Mouse (Mus musculus): ENCODE measurements at regions not wholly inside any gene's neighbourhood (a gene's known extent, or its start where the extent isn't known, plus 50 kb on each side); places are given as distances from the start of the nearest gene placed in this dataset.

DNA sequence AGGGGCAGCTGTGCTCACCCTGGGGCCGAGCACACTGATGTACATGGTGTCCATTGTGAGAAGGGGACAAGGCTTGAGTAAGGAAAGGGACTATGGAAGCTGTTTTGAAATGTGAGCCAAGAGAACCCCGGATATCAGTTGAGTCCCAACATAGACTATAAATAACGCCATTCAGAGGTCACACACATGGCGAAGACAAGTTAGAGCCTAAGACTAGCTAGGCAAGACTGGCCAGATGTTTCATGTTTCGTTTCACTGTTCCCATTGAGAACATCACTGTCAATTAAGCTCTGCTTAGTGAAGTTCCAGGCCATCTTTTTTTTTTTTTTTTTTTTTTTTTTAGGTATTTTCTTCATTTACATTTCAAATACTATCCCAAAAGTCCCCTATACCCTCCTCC lies 1889.1 kb upstream of the Lrrc6 start:
- Histone ChIP-seq H3K9me3 (ENCODE audit: control insufficient read depth, low read length) (no peaks in the 10 kb centered on the region), H3K27me3 (ENCODE audit: control insufficient read depth, insufficient read depth, low read length) (no peaks in the 10 kb centered on the region), H3K36me3 (ENCODE audit: control insufficient read depth, insufficient read depth, low read length) (no peaks in the 10 kb centered on the region), H3K9ac (replicated peaks; ENCODE audit: low read depth, low read length) (no peak overlapping the region), H3K4me3 (ENCODE audit: low read depth, low read length) (no peak overlapping the region), H3K4me1 (ENCODE audit: control insufficient read depth, insufficient read depth, low read length) (no peaks in the 10 kb centered on the region), H3K4me2 (ENCODE audit: low read depth, low read length) (no peak overlapping the region), H3K27ac (ENCODE audit: low read depth, low read length) (no peak overlapping the region)
- no peak for ATAC-seq (ENCODE audit: low read depth)
- WGBS, result 79% methylated on average over 5 of the region's 5 CpGs

DNA sequence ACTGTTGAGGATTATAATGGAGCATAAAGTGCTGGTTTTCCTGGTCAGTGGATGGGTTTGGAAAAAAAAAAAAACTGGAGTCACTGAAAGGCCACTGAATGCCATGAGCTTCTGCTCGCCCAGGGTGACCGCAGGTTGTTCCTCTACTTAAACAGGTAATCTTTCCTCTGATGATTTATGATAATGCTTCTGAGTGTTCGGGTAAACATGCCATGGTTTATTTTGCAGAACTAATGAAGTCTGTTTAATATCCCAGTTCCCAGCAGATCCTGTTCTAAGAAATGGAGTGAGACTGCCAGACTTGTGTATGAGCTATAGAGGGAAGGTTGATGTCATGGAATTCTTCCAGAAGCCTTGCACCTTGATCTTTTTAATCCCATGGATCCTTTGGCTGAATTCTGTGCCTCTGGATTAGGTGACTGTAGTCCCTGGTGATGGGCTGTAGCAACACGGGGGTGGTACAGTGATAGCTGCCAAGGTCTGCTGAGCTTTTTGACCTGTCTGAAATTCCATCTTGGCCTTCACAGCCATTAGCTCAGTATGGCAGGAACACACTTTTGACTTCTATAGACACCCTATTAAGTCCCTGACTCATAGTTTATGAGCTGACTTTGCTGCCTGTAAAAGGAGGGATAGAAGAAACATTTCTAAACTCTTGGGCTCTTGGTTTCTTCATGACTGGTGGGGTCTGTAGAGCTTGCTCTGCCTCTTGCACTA lies 1886.8 kb upstream of the Lrrc6 start:
- Histone ChIP-seq H3K9ac (replicated peaks; ENCODE audit: low read depth, low read length) (no peak overlapping the region), H3K27ac (ENCODE audit: low read depth, low read length) (no peak overlapping the region), H3K4me1 (ENCODE audit: control insufficient read depth, insufficient read depth, low read length) (no peaks in the 10 kb centered on the region), H3K36me3 (ENCODE audit: control insufficient read depth, insufficient read depth, low read length) (no peaks in the 10 kb centered on the region), H3K4me3 (ENCODE audit: low read depth, low read length) (no peak overlapping the region), H3K9me3 (ENCODE audit: control insufficient read depth, low read length) (no peaks in the 10 kb centered on the region), H3K4me2 (ENCODE audit: low read depth, low read length) (no peak overlapping the region), H3K27me3 (ENCODE audit: control insufficient read depth, insufficient read depth, low read length) (no peaks in the 10 kb centered on the region)
- no peak for ATAC-seq (ENCODE audit: low read depth)
- 85% methylated on average over 4 of the region's 4 CpGs for WGBS

DNA sequence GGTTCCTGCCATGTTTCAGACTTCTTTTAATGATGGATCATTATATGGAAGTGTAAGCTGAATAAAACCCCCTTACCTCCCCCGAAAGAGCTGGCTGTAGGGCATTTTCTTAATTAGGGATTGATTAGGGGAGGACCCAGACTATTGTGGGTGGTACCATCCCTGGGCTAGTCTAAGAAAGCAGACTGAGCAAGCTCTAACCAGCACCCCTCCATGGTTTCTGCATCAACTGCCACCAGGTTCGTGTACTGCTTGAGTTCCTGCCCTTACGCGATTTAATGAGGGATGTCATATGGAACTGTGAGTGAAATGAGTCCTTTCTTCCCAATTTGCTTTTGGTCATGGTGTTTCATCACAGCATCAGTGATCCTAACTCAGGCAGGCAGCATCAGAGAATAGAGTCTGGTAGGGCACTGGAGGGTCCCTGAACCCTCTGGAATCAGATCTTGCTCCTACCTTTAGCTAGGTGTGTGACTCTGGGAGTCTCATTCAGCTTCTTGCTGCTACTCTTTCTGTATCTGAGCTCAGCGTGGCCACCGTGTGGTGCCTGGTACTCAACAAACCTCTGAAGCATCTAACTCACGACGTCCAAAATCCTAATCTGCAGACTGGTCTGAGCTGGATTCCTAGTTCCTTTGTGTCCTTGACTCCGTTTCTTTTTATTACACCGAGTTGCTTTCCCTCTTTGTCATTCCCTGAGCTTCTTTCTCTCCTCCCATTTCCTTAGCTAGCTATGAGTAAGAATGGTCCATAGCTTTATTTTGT lies 1884.0 kb upstream of the Lrrc6 start:
- Histone ChIP-seq H3K4me1 (ENCODE audit: control insufficient read depth, insufficient read depth, low read length) (no peaks in the 10 kb centered on the region), H3K27me3 (ENCODE audit: control insufficient read depth, insufficient read depth, low read length) (no peaks in the 10 kb centered on the region), H3K9me3 (ENCODE audit: control insufficient read depth, low read length) (no peaks in the 10 kb centered on the region), H3K36me3 (ENCODE audit: control insufficient read depth, insufficient read depth, low read length) (no peaks in the 10 kb centered on the region), H3K27ac (ENCODE audit: low read depth, low read length) (no peak overlapping the region), H3K4me2 (ENCODE audit: low read depth, low read length) (no peak overlapping the region), H3K4me3 (ENCODE audit: low read depth, low read length) (no peak overlapping the region), H3K9ac (replicated peaks; ENCODE audit: low read depth, low read length) (no peak overlapping the region)
- 57% methylated on average over 10 of the region's 10 CpGs for WGBS
- no peak for ATAC-seq (ENCODE audit: low read depth)

DNA sequence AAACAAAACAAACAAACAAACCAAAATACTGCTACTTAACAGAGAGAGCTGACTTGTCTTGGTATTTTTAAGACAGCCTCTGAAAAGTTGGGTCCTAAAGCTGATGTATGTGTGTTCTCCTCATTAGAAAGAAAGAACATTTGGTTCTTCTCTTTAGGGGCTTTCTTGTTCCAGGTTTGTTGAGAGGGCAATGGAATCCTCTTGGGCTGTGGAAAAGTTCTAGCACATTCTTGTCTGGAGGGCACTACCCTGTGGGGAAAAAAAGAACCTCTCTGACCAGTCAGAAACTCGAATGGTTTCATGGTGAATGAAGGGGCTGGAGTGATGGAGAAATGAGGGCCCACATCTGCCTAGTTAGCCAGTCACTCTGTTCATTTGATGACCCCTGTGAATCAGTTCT lies 1874.5 kb upstream of the Lrrc6 start:
- H3K36me3 ChIP-seq (ENCODE audit: control insufficient read depth, insufficient read depth, low read length), result no peaks in the 10 kb centered on the region
- no peak overlapping the region for H3K27ac ChIP-seq (ENCODE audit: low read depth, low read length)
- no peaks in the 10 kb centered on the region for H3K27me3 ChIP-seq (ENCODE audit: control insufficient read depth, insufficient read depth, low read length)
- H3K9ac ChIP-seq (replicated peaks; ENCODE audit: low read depth, low read length), result no peak overlapping the region
- H3K9me3 ChIP-seq (ENCODE audit: control insufficient read depth, low read length), result no peaks in the 10 kb centered on the region
- 32% methylated on average over 1 of the region's 1 CpGs for WGBS
- H3K4me2 ChIP-seq (ENCODE audit: low read depth, low read length), result no peak overlapping the region
- ATAC-seq (ENCODE audit: low read depth), result no peak
- H3K4me3 ChIP-seq (ENCODE audit: low read depth, low read length), result no peak overlapping the region
- H3K4me1 ChIP-seq (ENCODE audit: control insufficient read depth, insufficient read depth, low read length), result no peaks in the 10 kb centered on the region

DNA sequence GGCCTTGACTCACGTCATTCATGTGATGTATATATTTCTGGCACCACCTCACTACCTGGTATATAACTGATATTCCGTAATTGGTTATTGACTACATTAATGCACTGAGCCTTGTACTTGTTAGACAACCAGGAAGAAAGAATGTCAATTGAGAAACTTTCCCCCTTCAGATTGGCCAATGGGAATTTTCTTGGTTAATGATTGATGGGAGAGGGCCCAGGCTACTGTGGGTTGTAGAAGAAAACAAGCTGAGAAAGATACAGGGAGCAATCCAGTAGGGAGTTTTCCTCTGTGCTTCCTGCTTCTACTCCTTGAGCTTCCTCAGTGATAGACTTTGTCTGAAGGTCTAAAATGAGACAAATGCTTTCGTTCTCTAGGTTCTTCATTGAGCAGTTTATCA lies 1866.1 kb upstream of the Lrrc6 start:
- WGBS, result 83% methylated on average over 3 of the region's 3 CpGs
- ATAC-seq (ENCODE audit: low read depth), result no peak
- H3K4me1 ChIP-seq (ENCODE audit: control insufficient read depth, insufficient read depth, low read length), result no peaks in the 10 kb centered on the region; the same call in 1 of the 2 replicates
- no peak overlapping the region for H3K27ac ChIP-seq (ENCODE audit: low read depth, low read length)
- no peaks in the 10 kb centered on the region for H3K9me3 ChIP-seq (ENCODE audit: control insufficient read depth, low read length)
- no peaks in the 10 kb centered on the region for H3K27me3 ChIP-seq (ENCODE audit: control insufficient read depth, insufficient read depth, low read length)
- no peak overlapping the region for H3K4me3 ChIP-seq (ENCODE audit: low read depth, low read length)
- H3K36me3 ChIP-seq (ENCODE audit: control insufficient read depth, insufficient read depth, low read length), result no peaks in the 10 kb centered on the region
- no peak overlapping the region for H3K9ac ChIP-seq (replicated peaks; ENCODE audit: low read depth, low read length)
- H3K4me2 ChIP-seq (ENCODE audit: low read depth, low read length), result no peak overlapping the region

DNA sequence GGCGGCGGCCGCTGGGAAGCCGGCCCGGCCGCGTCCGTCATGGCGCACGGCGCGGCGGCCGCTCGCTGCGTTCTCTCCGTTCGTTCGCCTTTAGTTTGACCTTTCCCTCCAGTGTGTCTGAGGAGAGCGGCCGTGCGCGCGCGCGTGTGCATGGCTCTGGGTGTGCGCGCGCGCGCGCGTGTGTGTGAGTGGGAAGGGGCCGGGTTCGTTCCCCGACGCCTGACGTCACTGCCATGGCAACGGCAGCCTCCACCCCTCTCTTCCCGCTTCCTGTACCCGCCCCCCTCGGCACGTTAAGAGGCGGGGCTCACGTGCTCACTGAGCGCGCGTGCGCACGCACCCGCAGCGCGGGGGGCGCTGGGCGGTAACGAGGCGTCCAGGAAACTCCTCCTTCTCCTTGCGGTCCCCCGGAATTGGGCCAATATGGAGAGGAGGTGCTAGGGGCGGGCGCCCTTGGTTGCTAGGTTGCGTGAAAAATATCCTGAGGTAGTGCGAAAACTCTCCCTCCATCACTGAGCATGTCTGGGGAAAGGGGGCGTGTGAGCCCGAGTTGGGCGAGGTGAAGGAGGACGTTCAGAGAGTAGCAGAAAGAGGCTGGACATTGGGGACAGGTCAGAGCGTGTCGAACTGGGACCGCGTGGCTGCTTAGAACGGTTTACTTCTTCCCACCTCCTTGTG lies 1862.5 kb upstream of the Lrrc6 start:
- Histone ChIP-seq H3K4me3 (ENCODE audit: low read depth, low read length) (peak overlapping the region; percentile 86), H3K36me3 (ENCODE audit: control insufficient read depth, insufficient read depth, low read length) (no peaks in the 10 kb centered on the region), H3K9ac (replicated peaks; ENCODE audit: low read depth, low read length) (peak overlapping the region; percentile 77), H3K27me3 (ENCODE audit: control insufficient read depth, insufficient read depth, low read length) (no peaks in the 10 kb centered on the region), H3K4me2 (ENCODE audit: low read depth, low read length) (peak overlapping the region; percentile 71), H3K4me1 (ENCODE audit: control insufficient read depth, insufficient read depth, low read length) (peaks cover 5% of the 10 kb centered on the region; the same call in 1 of the 2 replicates), H3K27ac (ENCODE audit: low read depth, low read length) (peak overlapping the region; percentile 93), H3K9me3 (ENCODE audit: control insufficient read depth, low read length) (no peaks in the 10 kb centered on the region)
- under 1% methylated on average over 54 of the region's 72 CpGs for WGBS
- ATAC-seq (ENCODE audit: low read depth), result peak; percentile 97

DNA sequence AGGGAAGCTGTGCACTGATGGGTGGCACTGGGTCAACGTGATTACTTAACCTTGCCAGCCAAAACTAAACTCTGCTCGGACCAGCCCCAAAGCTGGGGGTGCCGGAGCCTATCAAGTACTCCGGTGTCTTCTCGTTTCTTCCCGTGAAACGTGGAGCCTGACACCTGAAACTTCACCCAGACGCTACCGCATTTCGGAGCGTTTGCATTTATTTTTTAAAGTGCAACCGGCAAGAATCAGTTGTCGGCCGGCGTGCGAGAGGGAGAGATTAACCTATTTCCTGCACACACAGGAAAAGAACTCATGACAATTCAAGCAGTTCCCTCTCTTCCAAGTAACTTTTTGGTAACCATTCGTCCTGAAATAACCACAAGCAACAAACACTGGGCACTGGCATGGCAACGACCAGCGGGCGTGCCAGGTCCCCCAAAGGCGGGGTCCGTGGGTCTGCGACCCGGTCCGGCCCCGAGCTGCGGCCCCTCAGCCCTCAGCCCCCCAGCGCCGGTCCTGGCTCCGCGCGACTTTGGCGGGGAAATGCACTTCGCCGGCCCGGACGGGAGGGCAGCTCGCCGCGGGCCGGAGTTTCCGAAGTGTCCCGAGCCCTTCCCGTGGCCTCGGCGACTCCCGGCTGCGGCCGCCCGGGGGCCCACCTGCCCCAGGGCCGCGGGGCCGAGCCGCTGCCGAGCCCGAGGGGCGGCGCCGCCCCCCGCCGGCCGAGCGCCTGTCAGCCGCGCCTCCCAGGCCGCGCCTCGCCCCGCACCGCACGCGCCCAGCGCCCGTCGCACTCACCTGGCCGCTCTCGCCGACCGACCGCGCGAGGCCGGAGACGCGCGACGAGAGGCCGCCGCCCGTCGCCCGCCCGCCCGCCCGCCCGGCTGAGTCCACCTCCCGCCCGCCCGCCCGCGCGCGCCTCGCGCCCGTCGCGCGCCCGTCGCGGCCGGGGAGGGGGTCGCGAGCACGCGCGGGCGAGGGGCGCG lies 1861.7 kb upstream of the Lrrc6 start:
- Histone ChIP-seq H3K4me3 (ENCODE audit: low read depth, low read length) (peak overlapping the region; percentile 86), H3K36me3 (ENCODE audit: control insufficient read depth, insufficient read depth, low read length) (no peaks in the 10 kb centered on the region), H3K27ac (ENCODE audit: low read depth, low read length) (peak overlapping the region; percentile 93), H3K27me3 (ENCODE audit: control insufficient read depth, insufficient read depth, low read length) (no peaks in the 10 kb centered on the region), H3K9me3 (ENCODE audit: control insufficient read depth, low read length) (no peaks in the 10 kb centered on the region), H3K9ac (replicated peaks; ENCODE audit: low read depth, low read length) (peak overlapping the region; percentile 77), H3K4me1 (ENCODE audit: control insufficient read depth, insufficient read depth, low read length) (peaks cover 5% of the 10 kb centered on the region; the same call in 1 of the 2 replicates), H3K4me2 (ENCODE audit: low read depth, low read length) (peak overlapping the region; percentile 90)
- under 1% methylated on average over 72 of the region's 121 CpGs for WGBS
- peak; percentile 64 for ATAC-seq (ENCODE audit: low read depth)

Data from neural tube, embryonic 14.5 days (tissue).